Mouse (Mus musculus): Measurements from ENCODE around the gene Hnrnpf. TPM values are rescaled to one million over a fixed set of nuclear protein-coding genes. Genes with fewer than 3 reads are reported as not detected.

The Hnrnpf gene
- polyA plus RNA-seq, 1 experiment from 2014 or later, result 835 TPM

- no peak overlapping the region for H3K4me3 ChIP-seq (replicated peaks)
- no peak overlapping the region for H3K9ac ChIP-seq
- H3K4me2 ChIP-seq (replicated peaks), result no peak overlapping the region
- H3K27me3 ChIP-seq (replicated peaks), result no peaks in the 10 kb centered on the region
- 48% methylated on average over 11 of the region's 11 CpGs for WGBS
- no peaks in the 10 kb centered on the region for H3K9me3 ChIP-seq
- H3K4me1 ChIP-seq (replicated peaks), result no peaks in the 10 kb centered on the region
- ATAC-seq, result 0 out of 2 replicates have a peak, but pooled peaks have one; percentile 50
- H3K27ac ChIP-seq, result no peak overlapping the region
- peaks cover 4% of the 10 kb centered on the region; the same call in 1 of the 2 replicates for H3K36me3 ChIP-seq
These were observed 32.4 kb downstream of the Hnrnpf start for GRCm38 (mm10) chr6:117932325-117933051.

- H3K27ac ChIP-seq, result no peak overlapping the region
- H3K9ac ChIP-seq, result no peak overlapping the region
- H3K4me3 ChIP-seq (replicated peaks), result no peak overlapping the region
- H3K27me3 ChIP-seq (replicated peaks), result no peaks in the 10 kb centered on the region
- no peaks in the 10 kb centered on the region for H3K4me1 ChIP-seq (replicated peaks)
- H3K4me2 ChIP-seq (replicated peaks), result no peak overlapping the region
- ATAC-seq, result no peak
- WGBS, result 82% methylated on average over 6 of the region's 6 CpGs
- H3K36me3 ChIP-seq, result no peaks in the 10 kb centered on the region; the same call in 1 of the 2 replicates
- H3K9me3 ChIP-seq, result no peaks in the 10 kb centered on the region
These were observed 34.2 kb downstream of the Hnrnpf start for GRCm38 (mm10) chr6:117934301-117934700.

- Histone ChIP-seq H3K36me3 (no peaks in the 10 kb centered on the region), H3K4me2 (replicated peaks) (no peak overlapping the region), H3K9ac (no peak overlapping the region), H3K4me3 (replicated peaks) (no peak overlapping the region), H3K27ac (no peak overlapping the region), H3K9me3 (no peaks in the 10 kb centered on the region), H3K27me3 (replicated peaks) (no peaks in the 10 kb centered on the region), H3K4me1 (replicated peaks) (no peaks in the 10 kb centered on the region)
- ATAC-seq, result no peak
- WGBS, result 83% methylated on average over 14 of the region's 14 CpGs
These were observed 35.8 kb downstream of the Hnrnpf start for GRCm38 (mm10) chr6:117935681-117936612.

GRCm38 (mm10) chr6:117937222-117937932, 37.3 kb downstream of the Hnrnpf start, which contains the start of gene Fxyd4:
Gene Fxyd4, minus strand, starts transcription at chr6:117937692.
- Histone ChIP-seq H3K4me3 (replicated peaks) (no peak within 1 kb of the TSS), H3K9me3 (no peaks in the 10 kb centered on the region), H3K4me1 (replicated peaks) (no peaks in the 10 kb centered on the region), H3K27me3 (replicated peaks) (no peaks in the 10 kb centered on the region), H3K27ac (no peak within 1 kb of the TSS), H3K9ac (no peak within 1 kb of the TSS), H3K36me3 (no peaks in the 10 kb centered on the region), H3K4me2 (replicated peaks) (no peak within 1 kb of the TSS)
- peak; percentile 73 for ATAC-seq
- 64% methylated on average over 10 of the region's 10 CpGs for WGBS

- Histone ChIP-seq H3K27me3 (replicated peaks) (no peaks in the 10 kb centered on the region), H3K4me3 (replicated peaks) (no peak overlapping the region), H3K9ac (no peak overlapping the region), H3K9me3 (no peaks in the 10 kb centered on the region), H3K4me1 (replicated peaks) (no peaks in the 10 kb centered on the region), H3K36me3 (no peaks in the 10 kb centered on the region), H3K4me2 (replicated peaks) (no peak overlapping the region), H3K27ac (no peak overlapping the region)
- WGBS, result 84% methylated on average over 10 of the region's 10 CpGs
- ATAC-seq, result no peak
These were observed 38.8 kb downstream of the Hnrnpf start for GRCm38 (mm10) chr6:117938951-117939350.

- no peak for ATAC-seq
- WGBS, result 81% methylated on average over 10 of the region's 10 CpGs
- Histone ChIP-seq H3K9ac (no peak overlapping the region), H3K4me2 (replicated peaks) (no peak overlapping the region), H3K27me3 (replicated peaks) (no peaks in the 10 kb centered on the region), H3K36me3 (no peaks in the 10 kb centered on the region), H3K27ac (no peak overlapping the region), H3K4me1 (replicated peaks) (no peaks in the 10 kb centered on the region), H3K9me3 (no peaks in the 10 kb centered on the region), H3K4me3 (replicated peaks) (no peak overlapping the region)
These were observed 42.6 kb downstream of the Hnrnpf start for GRCm38 (mm10) chr6:117942769-117943168.

GRCm38 (mm10) chr6:117943899-117944298, 43.8 kb downstream of the Hnrnpf start:
- WGBS, result 70% methylated on average over 2 of the region's 2 CpGs
- Histone ChIP-seq H3K4me1 (replicated peaks) (no peaks in the 10 kb centered on the region), H3K9ac (no peak overlapping the region), H3K4me2 (replicated peaks) (no peak overlapping the region), H3K4me3 (replicated peaks) (no peak overlapping the region), H3K36me3 (no peaks in the 10 kb centered on the region), H3K9me3 (no peaks in the 10 kb centered on the region), H3K27ac (no peak overlapping the region), H3K27me3 (replicated peaks) (no peaks in the 10 kb centered on the region)
- no peak for ATAC-seq

- H3K4me3 ChIP-seq (replicated peaks), result no peak overlapping the region
- no peaks in the 10 kb centered on the region for H3K27me3 ChIP-seq (replicated peaks)
- H3K9me3 ChIP-seq, result no peaks in the 10 kb centered on the region
- H3K4me2 ChIP-seq (replicated peaks), result no peak overlapping the region
- no peak for ATAC-seq
- H3K36me3 ChIP-seq, result no peaks in the 10 kb centered on the region
- H3K27ac ChIP-seq, result no peak overlapping the region
- 80% methylated on average over 4 of the region's 4 CpGs for WGBS
- H3K4me1 ChIP-seq (replicated peaks), result 0 out of 2 replicates have a peak, but pooled peaks cover 5% of the 10 kb centered on the region
- H3K9ac ChIP-seq, result no peak overlapping the region
These were observed 52.2 kb downstream of the Hnrnpf start for GRCm38 (mm10) chr6:117952330-117952729.

- 0 out of 2 replicates have a peak, but pooled peaks cover 5% of the 10 kb centered on the region for H3K4me1 ChIP-seq (replicated peaks)
- no peaks in the 10 kb centered on the region for H3K27me3 ChIP-seq (replicated peaks)
- no peak overlapping the region for H3K4me2 ChIP-seq (replicated peaks)
- H3K9ac ChIP-seq, result no peak overlapping the region
- no peaks in the 10 kb centered on the region for H3K9me3 ChIP-seq
- H3K4me3 ChIP-seq (replicated peaks), result no peak overlapping the region
- H3K36me3 ChIP-seq, result no peaks in the 10 kb centered on the region
- ATAC-seq, result no peak
- 57% methylated on average over 6 of the region's 6 CpGs for WGBS
- H3K27ac ChIP-seq, result no peak overlapping the region
These were observed 56.0 kb downstream of the Hnrnpf start for GRCm38 (mm10) chr6:117956161-117956560.

- Histone ChIP-seq H3K4me2 (replicated peaks) (peak overlapping the region; percentile 24; the same call in 1 of the 2 replicates), H3K9me3 (no peaks in the 10 kb centered on the region), H3K36me3 (no peaks in the 10 kb centered on the region), H3K27me3 (replicated peaks) (no peaks in the 10 kb centered on the region), H3K4me1 (replicated peaks) (0 out of 2 replicates have a peak, but pooled peaks cover 5% of the 10 kb centered on the region), H3K4me3 (replicated peaks) (no peak overlapping the region), H3K27ac (no peak overlapping the region), H3K9ac (no peak overlapping the region)
- ATAC-seq, result peak; percentile 15; the same call in 1 of the 2 replicates
- 21% methylated on average over 14 of the region's 14 CpGs for WGBS
These were observed 56.9 kb downstream of the Hnrnpf start for GRCm38 (mm10) chr6:117956851-117957501.

- Histone ChIP-seq H3K9me3 (no peaks in the 10 kb centered on the region), H3K4me3 (replicated peaks) (no peak overlapping the region), H3K27ac (no peak overlapping the region), H3K4me1 (replicated peaks) (no peaks in the 10 kb centered on the region), H3K9ac (no peak overlapping the region), H3K4me2 (replicated peaks) (no peak overlapping the region), H3K27me3 (replicated peaks) (no peaks in the 10 kb centered on the region), H3K36me3 (no peaks in the 10 kb centered on the region)
- no peak for ATAC-seq
- WGBS, result 84% methylated on average over 3 of the region's 3 CpGs
These were observed 63.1 kb downstream of the Hnrnpf start for GRCm38 (mm10) chr6:117963201-117963600.
